Mouse (Mus musculus): Measurements from ENCODE around the gene B4galnt3. TPM values are rescaled to one million over a fixed set of nuclear protein-coding genes. Genes with fewer than 3 reads are reported as not detected.

The B4galnt3 gene
- total RNA-seq (2021) = under 1 TPM; 0.15 to 0.67 TPM
- long read RNA-seq, experiment 1, partial matches to known transcripts = 0 of 1 reads
- long read RNA-seq, experiment 1, other reads (novel, unspliced or antisense) = 1 of 1 reads
- long read RNA-seq, experiment 2 = 0 reads

GRCm38 (mm10) chr6:120294056-120294784 is at the start of gene B4galnt3, which contains the start of gene D330020A13Rik:
Gene B4galnt3, minus strand, starts transcription at chr6:120294559.
Gene D330020A13Rik, plus strand, starts transcription at chr6:120294364.
- H3K27ac ChIP-seq = peak within 1 kb of the TSS; percentile 41; the same call in 1 of the 2 replicates

GRCm38 (mm10) chr6:120343992-120344391 is 49.6 kb upstream of the B4galnt3 start:
- H3K4me3 ChIP-seq = no peak overlapping the region
- H3K27ac ChIP-seq = no peak overlapping the region
- no peak for DNase-seq (ENCODE audit: low spot score in 2 of 2)
- TF ChIP-seq CTCF (conservative IDR thresholded peaks at IDR 0.05) = no peak

More at GRCm38 (mm10) chr6:120294056-120294784, at the start of gene B4galnt3, which contains the start of gene D330020A13Rik:
- DNase-seq (ENCODE audit: low spot score in 2 of 2) = peak; percentile 39 to 59
- H3K4me3 ChIP-seq = peak within 1 kb of the TSS; percentile 71
- no peak for TF ChIP-seq CTCF (conservative IDR thresholded peaks at IDR 0.05)

GRCm38 (mm10) chr6:120332351-120332750 is 38.0 kb upstream of the B4galnt3 start:
- peak; percentile 75 for TF ChIP-seq CTCF (conservative IDR thresholded peaks at IDR 0.05)
- no peak for DNase-seq (ENCODE audit: low spot score in 2 of 2)
- no peak overlapping the region for H3K27ac ChIP-seq

GRCm38 (mm10) chr6:120324295-120324927 is 30.1 kb upstream of the B4galnt3 start:
- H3K4me3 ChIP-seq = no peak overlapping the region
- H3K27ac ChIP-seq = no peak overlapping the region
- DNase-seq (ENCODE audit: low spot score in 2 of 2) = peak; percentile 50 to 67
- peak; percentile 96 for TF ChIP-seq CTCF (conservative IDR thresholded peaks at IDR 0.05)

More at GRCm38 (mm10) chr6:120332351-120332750, 38.0 kb upstream of the B4galnt3 start:
- no peak overlapping the region for H3K4me3 ChIP-seq

GRCm38 (mm10) chr6:120320369-120320768 is 26.0 kb upstream of the B4galnt3 start:
- no peak for DNase-seq (ENCODE audit: low spot score in 2 of 2)
- Histone ChIP-seq H3K4me3 (no peak overlapping the region), H3K27ac (no peak overlapping the region)
- TF ChIP-seq CTCF (conservative IDR thresholded peaks at IDR 0.05) = no peak

GRCm38 (mm10) chr6:120319129-120319528 is 24.8 kb upstream of the B4galnt3 start:
- TF ChIP-seq CTCF (conservative IDR thresholded peaks at IDR 0.05) = no peak
- Histone ChIP-seq H3K27ac (no peak overlapping the region), H3K4me3 (no peak overlapping the region)
- no peak for DNase-seq (ENCODE audit: low spot score in 2 of 2)

- no peak overlapping the region for H3K27ac ChIP-seq
- no peak for DNase-seq (ENCODE audit: low spot score in 2 of 2)
- no peak overlapping the region for H3K4me3 ChIP-seq
- no peak for TF ChIP-seq CTCF (conservative IDR thresholded peaks at IDR 0.05)
Observed at GRCm38 (mm10) chr6:120318303-120318940, 24.1 kb upstream of the B4galnt3 start.

- TF ChIP-seq CTCF (conservative IDR thresholded peaks at IDR 0.05) = no peak
- Histone ChIP-seq H3K4me3 (no peak overlapping the region), H3K27ac (no peak overlapping the region)
- no peak for DNase-seq (ENCODE audit: low spot score in 2 of 2)
Observed at GRCm38 (mm10) chr6:120312443-120312842, 18.1 kb upstream of the B4galnt3 start.

- H3K4me3 ChIP-seq = no peak overlapping the region
- no peak overlapping the region for H3K27ac ChIP-seq
- DNase-seq (ENCODE audit: low spot score in 2 of 2) = no peak
- TF ChIP-seq CTCF (conservative IDR thresholded peaks at IDR 0.05) = no peak
Observed at GRCm38 (mm10) chr6:120309787-120310186, 15.4 kb upstream of the B4galnt3 start.

GRCm38 (mm10) chr6:120309338-120309737 is 15.0 kb upstream of the B4galnt3 start:
- Histone ChIP-seq H3K27ac (no peak overlapping the region), H3K4me3 (no peak overlapping the region)
- no peak for TF ChIP-seq CTCF (conservative IDR thresholded peaks at IDR 0.05)
- no peak for DNase-seq (ENCODE audit: low spot score in 2 of 2)

GRCm38 (mm10) chr6:120306859-120307594 is 12.7 kb upstream of the B4galnt3 start:
- Histone ChIP-seq H3K27ac (no peak overlapping the region), H3K4me3 (no peak overlapping the region)
- no peak for TF ChIP-seq CTCF (conservative IDR thresholded peaks at IDR 0.05)
- no peak for DNase-seq (ENCODE audit: low spot score in 2 of 2)

- H3K27ac ChIP-seq = no peak overlapping the region
- DNase-seq (ENCODE audit: low spot score in 2 of 2) = peak in 1 of 2 experiments; percentile 28
- peak; percentile 76 for TF ChIP-seq CTCF (conservative IDR thresholded peaks at IDR 0.05)
- peak overlapping the region; percentile 13; the same call in 1 of the 2 replicates for H3K4me3 ChIP-seq
Observed at GRCm38 (mm10) chr6:120302755-120303316, 8.5 kb upstream of the B4galnt3 start.

Data from layer of hippocampus, adult 2 months (tissue).